Mouse (Mus musculus): Measurements from ENCODE around the gene Serpinb2. TPM values are rescaled to one million over a fixed set of nuclear protein-coding genes. Genes with fewer than 3 reads are reported as not detected.

Gene Serpinb2
- 0.04 and 0.06 TPM in 2 replicates for polyA plus RNA-seq (2012)

GRCm38 (mm10) chr1:107511252-107511651 is at the start of gene Serpinb2:
Gene Serpinb2, plus strand, starts transcription at chr1:107511423.
- H3K27me3 ChIP-seq (ENCODE audit: control insufficient read depth), result no peaks in the 10 kb centered on the region
- H3K36me3 ChIP-seq (ENCODE audit: control insufficient read depth), result no peaks in the 10 kb centered on the region
- TF ChIP-seq GATA1 (IDR thresholded peaks at IDR 0.05; ENCODE audit: low read length) (no peak), TAL1 (IDR thresholded peaks at IDR 0.05; ENCODE audit: low read length) (no peak)
- H3K4me1 ChIP-seq (ENCODE audit: control insufficient read depth), result no peaks in the 10 kb centered on the region
- no peaks in the 10 kb centered on the region for H3K9me3 ChIP-seq (ENCODE audit: control insufficient read depth, low read length)
- H3K4me3 ChIP-seq (replicated peaks), result no peak within 1 kb of the TSS

GRCm38 (mm10) chr1:107479909-107480308 is 31.3 kb upstream of the Serpinb2 start:
- Histone ChIP-seq H3K4me3 (replicated peaks) (no peak overlapping the region), H3K4me1 (ENCODE audit: control insufficient read depth) (no peaks in the 10 kb centered on the region)

GRCm38 (mm10) chr1:107481452-107481851 is 29.8 kb upstream of the Serpinb2 start:
- Histone ChIP-seq H3K9me3 (ENCODE audit: control insufficient read depth, low read length) (no peaks in the 10 kb centered on the region), H3K36me3 (ENCODE audit: control insufficient read depth) (no peaks in the 10 kb centered on the region), H3K4me1 (ENCODE audit: control insufficient read depth) (no peaks in the 10 kb centered on the region), H3K27me3 (ENCODE audit: control insufficient read depth) (no peaks in the 10 kb centered on the region), H3K4me3 (replicated peaks) (no peak overlapping the region)
- no peak for TF ChIP-seq TAL1 (IDR thresholded peaks at IDR 0.05; ENCODE audit: low read length)
- no peak for TF ChIP-seq GATA1 (IDR thresholded peaks at IDR 0.05; ENCODE audit: low read length)

More at GRCm38 (mm10) chr1:107479909-107480308, 31.3 kb upstream of the Serpinb2 start:
- Histone ChIP-seq H3K36me3 (ENCODE audit: control insufficient read depth) (no peaks in the 10 kb centered on the region), H3K27me3 (ENCODE audit: control insufficient read depth) (no peaks in the 10 kb centered on the region), H3K9me3 (ENCODE audit: control insufficient read depth, low read length) (no peaks in the 10 kb centered on the region)
- TF ChIP-seq TAL1 (IDR thresholded peaks at IDR 0.05; ENCODE audit: low read length) (no peak), GATA1 (IDR thresholded peaks at IDR 0.05; ENCODE audit: low read length) (no peak)

GRCm38 (mm10) chr1:107489577-107489976 is 21.6 kb upstream of the Serpinb2 start:
- Histone ChIP-seq H3K4me3 (replicated peaks) (no peak overlapping the region), H3K27me3 (ENCODE audit: control insufficient read depth) (no peaks in the 10 kb centered on the region), H3K9me3 (ENCODE audit: control insufficient read depth, low read length) (peaks cover 3% of the 10 kb centered on the region; the same call in 1 of the 2 replicates), H3K4me1 (ENCODE audit: control insufficient read depth) (no peaks in the 10 kb centered on the region), H3K36me3 (ENCODE audit: control insufficient read depth) (no peaks in the 10 kb centered on the region)
- TF ChIP-seq TAL1 (IDR thresholded peaks at IDR 0.05; ENCODE audit: low read length) (no peak), GATA1 (IDR thresholded peaks at IDR 0.05; ENCODE audit: low read length) (no peak)

GRCm38 (mm10) chr1:107496789-107497188 is 14.4 kb upstream of the Serpinb2 start:
- no peak overlapping the region for H3K4me3 ChIP-seq (replicated peaks)
- TF ChIP-seq TAL1 (IDR thresholded peaks at IDR 0.05; ENCODE audit: low read length), result no peak
- TF ChIP-seq GATA1 (IDR thresholded peaks at IDR 0.05; ENCODE audit: low read length), result no peak

GRCm38 (mm10) chr1:107502025-107502424 is 9.2 kb upstream of the Serpinb2 start:
- no peak overlapping the region for H3K4me3 ChIP-seq (replicated peaks)
- TF ChIP-seq GATA1 (IDR thresholded peaks at IDR 0.05; ENCODE audit: low read length), result no peak
- no peak for TF ChIP-seq TAL1 (IDR thresholded peaks at IDR 0.05; ENCODE audit: low read length)
- H3K4me1 ChIP-seq (ENCODE audit: control insufficient read depth), result no peaks in the 10 kb centered on the region
- no peaks in the 10 kb centered on the region for H3K9me3 ChIP-seq (ENCODE audit: control insufficient read depth, low read length)
- H3K36me3 ChIP-seq (ENCODE audit: control insufficient read depth), result no peaks in the 10 kb centered on the region
- no peaks in the 10 kb centered on the region for H3K27me3 ChIP-seq (ENCODE audit: control insufficient read depth)

More at GRCm38 (mm10) chr1:107496789-107497188, 14.4 kb upstream of the Serpinb2 start:
- no peaks in the 10 kb centered on the region for H3K4me1 ChIP-seq (ENCODE audit: control insufficient read depth)
- no peaks in the 10 kb centered on the region for H3K36me3 ChIP-seq (ENCODE audit: control insufficient read depth)
- no peaks in the 10 kb centered on the region for H3K27me3 ChIP-seq (ENCODE audit: control insufficient read depth)
- H3K9me3 ChIP-seq (ENCODE audit: control insufficient read depth, low read length), result no peaks in the 10 kb centered on the region

GRCm38 (mm10) chr1:107503294-107503693 is 7.9 kb upstream of the Serpinb2 start:
- H3K27me3 ChIP-seq (ENCODE audit: control insufficient read depth), result no peaks in the 10 kb centered on the region
- no peak for TF ChIP-seq TAL1 (IDR thresholded peaks at IDR 0.05; ENCODE audit: low read length)
- no peak for TF ChIP-seq GATA1 (IDR thresholded peaks at IDR 0.05; ENCODE audit: low read length)
- no peaks in the 10 kb centered on the region for H3K36me3 ChIP-seq (ENCODE audit: control insufficient read depth)
- no peaks in the 10 kb centered on the region for H3K4me1 ChIP-seq (ENCODE audit: control insufficient read depth)
- no peaks in the 10 kb centered on the region for H3K9me3 ChIP-seq (ENCODE audit: control insufficient read depth, low read length)
- H3K4me3 ChIP-seq (replicated peaks), result no peak overlapping the region

- no peak for TF ChIP-seq TAL1 (IDR thresholded peaks at IDR 0.05; ENCODE audit: low read length)
- TF ChIP-seq GATA1 (IDR thresholded peaks at IDR 0.05; ENCODE audit: low read length), result no peak
- H3K4me1 ChIP-seq (ENCODE audit: control insufficient read depth), result no peaks in the 10 kb centered on the region
- no peak overlapping the region for H3K4me3 ChIP-seq (replicated peaks)
- no peaks in the 10 kb centered on the region for H3K36me3 ChIP-seq (ENCODE audit: control insufficient read depth)
- H3K9me3 ChIP-seq (ENCODE audit: control insufficient read depth, low read length), result no peaks in the 10 kb centered on the region
- no peaks in the 10 kb centered on the region for H3K27me3 ChIP-seq (ENCODE audit: control insufficient read depth)
Measured at GRCm38 (mm10) chr1:107505898-107506562, 5.2 kb upstream of the Serpinb2 start.

GRCm38 (mm10) chr1:107512194-107513138 is 1.2 kb downstream of the Serpinb2 start:
- TF ChIP-seq GATA1 (IDR thresholded peaks at IDR 0.05; ENCODE audit: low read length) (no peak), TAL1 (IDR thresholded peaks at IDR 0.05; ENCODE audit: low read length) (no peak)

More at GRCm38 (mm10) chr1:107512194-107513138, 1.2 kb downstream of the Serpinb2 start:
- H3K4me3 ChIP-seq (replicated peaks), result no peak overlapping the region
- no peaks in the 10 kb centered on the region for H3K4me1 ChIP-seq (ENCODE audit: control insufficient read depth)
- no peaks in the 10 kb centered on the region for H3K9me3 ChIP-seq (ENCODE audit: control insufficient read depth, low read length)
- no peaks in the 10 kb centered on the region for H3K36me3 ChIP-seq (ENCODE audit: control insufficient read depth)
- no peaks in the 10 kb centered on the region for H3K27me3 ChIP-seq (ENCODE audit: control insufficient read depth)

Data from erythroblast, embryonic 14.5 days (primary cell).